Mouse (Mus musculus): ENCODE data around the gene 4930470P17Rik.

GRCm38 (mm10) chr2:170549146-170549545 is 52.7 kb downstream of the 4930470P17Rik start:
- TF ChIP-seq POLR2A (IDR thresholded peaks at IDR 0.05; ENCODE audit: insufficient read depth, low read length) (no peak), CTCF (IDR thresholded peaks at IDR 0.05; ENCODE audit: low read depth, low read length) (no peak)

Measured in ES-Bruce4 (cell line).